Mouse (Mus musculus): Measurements from ENCODE around the gene Btbd35f30.

Gene Btbd35f30

GRCm38 (mm10) chrX:32894325-32894724 lies at the start of gene Btbd35f30:
TSS of gene Btbd35f30 (plus strand) at chrX:32894625.
- no CpG with 5 or more reads among the region's 4 CpGs for WGBS

GRCm38 (mm10) chrX:32941468-32941867 lies 47.0 kb downstream of the Btbd35f30 start, which contains the start of gene Gm21789:
TSS of gene Gm21789 (plus strand) at chrX:32941768.
- WGBS = no CpG with 5 or more reads among the region's 1 CpGs
